Comparison of ENCODE assay signal across 10 mouse cellular contexts in genomic region chr7:100307872-100308653, GRCm38 (mm10). TPM values are rescaled to one million over a fixed set of nuclear protein-coding genes. Genes with fewer than 3 reads are reported as not detected.
DNase-seq lines count a peak whose midpoint lies in the region; ATAC-seq and TF ChIP-seq lines count a peak whose summit lies in the region.
"Had no signal": no experiment of that assay in that cellular context is flagged by ENCODE, and none has a peak within 500 bp of the region (broad histone marks: within the 10 kb centered on the region; RNA-seq: fewer than 3 reads in every experiment).

No protein-coding gene starts in this region.

- no peaks in the 10 kb centered on the region for H3K36me3 ChIP-seq in hindbrain, embryonic 14.5 days (replicated peaks; ENCODE audit: control insufficient read depth, insufficient read depth)
- H3K36me3 ChIP-seq in midbrain, embryonic 10.5 days, result no peaks in the 10 kb centered on the region

- H3K4me3 ChIP-seq in layer of hippocampus, adult 2 months, result no peak overlapping the region
- no peak overlapping the region for H3K4me3 ChIP-seq in hindbrain, embryonic 14.5 days (replicated peaks; ENCODE audit: low read length)
- H3K4me3 ChIP-seq in midbrain, embryonic 10.5 days, result no peak overlapping the region
- no peak overlapping the region for H3K4me3 ChIP-seq in gastrocnemius, adult 2 months

- H3K4me2 ChIP-seq in hindbrain, embryonic 14.5 days (replicated peaks), result no peak overlapping the region

- H3K27me3 ChIP-seq in hindbrain, embryonic 14.5 days (ENCODE audit: control insufficient read depth, insufficient read depth, low read length), result no peaks in the 10 kb centered on the region
- H3K27me3 ChIP-seq in midbrain, embryonic 10.5 days (ENCODE audit: low read depth, poor library complexity, severe bottlenecking), result no peaks in the 10 kb centered on the region

- H3K27ac ChIP-seq in layer of hippocampus, adult 2 months, result peak overlapping the region; percentile 37
- H3K27ac ChIP-seq in hindbrain, embryonic 14.5 days, result peak overlapping the region; percentile 81
- H3K27ac ChIP-seq in midbrain, embryonic 10.5 days (replicated peaks), result peak overlapping the region; percentile 79
- H3K27ac ChIP-seq in gastrocnemius, adult 2 months, result no peak overlapping the region
- H3K27ac ChIP-seq: liver, embryonic 14.5 days had no signal

- intact Hi-C loops in gastrocnemius, adult 2 months (cut with DNase I), result no loop called here

- peaks cover 39% of the 10 kb centered on the region for H3K4me1 ChIP-seq in hindbrain, embryonic 14.5 days (replicated peaks; ENCODE audit: control insufficient read depth, insufficient read depth, low read length)
- H3K4me1 ChIP-seq in midbrain, embryonic 10.5 days, result peaks cover 44% of the 10 kb centered on the region

- TF ChIP-seq CTCF in layer of hippocampus, adult 2 months (conservative IDR thresholded peaks at IDR 0.05), result no peak
- TF ChIP-seq CTCF in gastrocnemius, adult 2 months (IDR thresholded peaks at IDR 0.05), result no peak

- H3K9me3 ChIP-seq in hindbrain, embryonic 14.5 days (ENCODE audit: control insufficient read depth, low read length), result no peaks in the 10 kb centered on the region
- no peaks in the 10 kb centered on the region for H3K9me3 ChIP-seq in midbrain, embryonic 10.5 days (replicated peaks)

- H3K9ac ChIP-seq in hindbrain, embryonic 14.5 days, result no peak overlapping the region
- H3K9ac ChIP-seq: liver, embryonic 14.5 days had no signal

- WGBS in hindbrain, embryonic 14.5 days, result 57% methylated on average over 5 of the region's 6 CpGs
- WGBS in midbrain, embryonic 10.5 days, result 69% methylated on average over 6 of the region's 6 CpGs

- DNase-seq in layer of hippocampus, adult 2 months (ENCODE audit: low spot score in 2 of 2), result peak; percentile 51 to 57
- DNase-seq in layer of hippocampus, postnatal 25 days (ENCODE audit: extremely low spot score in 1 of 2, low spot score in 1 of 2), result no peak
- peak; percentile 80 for DNase-seq in hindbrain, embryonic 14.5 days (ENCODE audit: low spot score)
- DNase-seq in midbrain, embryonic 10.5 days (ENCODE audit: low spot score), result peak; percentile 45
- DNase-seq in right cerebral cortex, postnatal 4 days, result peak; percentile 73
- DNase-seq in liver, result no peak
- no peak for DNase-seq in gastrocnemius, adult 2 months
- no peak for DNase-seq in kidney, postnatal 10 days
- DNase-seq: heart, postnatal 36 days had no signal

- peak; percentile 88 for ATAC-seq in hindbrain, embryonic 14.5 days (ENCODE audit: low FRiP score)

RNA-seq across cellular contexts. Expression of gene P4ha3, which starts 22.7 kb away (rescaled TPM):
- 1 to 10 TPM; 6.4 to 8.3 TPM for total RNA-seq in layer of hippocampus, adult 2 months (2021)
- total RNA-seq in layer of hippocampus, postnatal 25 days (2021), result 1 to 10 TPM; 5.4 to 6.0 TPM
- 10.5 and 12.6 TPM in 2 replicates for polyA plus RNA-seq in hindbrain, embryonic 14.5 days (2014; fragmentation: Nextera tagmentation; extraction: Ambion mirVana)
- polyA plus RNA-seq in midbrain, embryonic 10.5 days (2016; fragmentation: Nextera tagmentation; extraction: Ambion mirVana), result 1.4 and 3.1 TPM in 2 replicates
- under 1 TPM in 1 of 2 experiments, not detected in 1; 0.20 TPM for total RNA-seq in gastrocnemius, adult 2 months (2021)

Comparison
In these comparisons a context has a peak if more than half of its experiments do, and no peak if none do; other contexts are left out.
1. DNase-seq: peak in layer of hippocampus, adult 2 months (2 of 2), hindbrain, embryonic 14.5 days (single experiment), midbrain, embryonic 10.5 days (single experiment) and right cerebral cortex, postnatal 4 days (single experiment); none in layer of hippocampus, postnatal 25 days (0 of 2), liver (single experiment), gastrocnemius, adult 2 months (single experiment) and kidney, postnatal 10 days (single experiment).
2. RNA of gene P4ha3, which starts 22.7 kb away (total RNA-seq): 6.4 to 8.3 TPM in layer of hippocampus, adult 2 months and 5.4 to 6.0 TPM in layer of hippocampus, postnatal 25 days; 0.20 TPM in gastrocnemius, adult 2 months; every median in the first group is over 4 times any median in the second.